In the genomic region with DNA sequence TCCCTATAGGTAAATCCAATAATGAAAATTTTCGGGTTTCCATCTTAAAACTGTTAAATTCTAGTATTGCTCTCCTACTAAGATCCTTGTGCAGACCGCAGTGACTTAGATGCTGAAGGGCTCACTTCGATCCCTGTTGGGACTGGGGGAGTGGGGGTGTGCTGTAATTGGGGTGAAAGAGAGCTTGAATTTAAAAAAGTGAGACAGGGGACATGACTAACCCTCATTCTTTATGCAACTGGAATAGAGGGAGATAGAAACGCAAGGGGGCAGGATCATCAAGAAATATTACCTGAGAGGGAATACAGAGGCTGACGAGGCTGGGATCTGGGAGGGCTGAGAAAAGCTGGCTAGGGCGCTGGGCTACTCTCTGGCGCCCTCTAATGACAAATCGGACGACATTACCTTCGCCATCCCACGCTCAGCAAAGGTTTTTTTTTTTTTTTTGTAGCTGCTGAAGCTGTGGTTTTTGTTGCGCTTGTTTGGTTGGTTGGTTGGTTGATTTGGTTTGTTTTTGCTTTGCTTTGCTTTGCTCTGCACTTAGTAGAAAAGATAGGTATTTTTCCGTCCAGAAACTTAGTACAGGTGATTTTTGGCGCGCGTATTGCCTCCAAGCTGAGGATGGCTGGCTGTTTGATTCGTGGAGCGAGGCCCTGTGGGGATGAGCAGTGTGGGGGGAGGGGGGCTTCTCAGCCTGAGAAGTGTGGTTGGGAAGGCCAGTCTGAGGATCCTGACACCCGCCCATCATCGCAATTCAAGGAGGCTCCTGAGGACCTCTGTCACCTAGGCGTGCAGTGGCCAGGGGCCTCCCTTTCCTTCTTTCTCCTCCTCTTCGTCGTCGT, we compare ENCODE assay signal across 9 mouse cellular contexts. TPM values are rescaled to one million over a fixed set of nuclear protein-coding genes. Genes with fewer than 3 reads are reported as not detected.
DNase-seq lines count a peak whose midpoint lies in the region; ATAC-seq and TF ChIP-seq lines count a peak whose summit lies in the region.
"Had no signal": no experiment of that assay in that cellular context is flagged by ENCODE, and none has a peak within 500 bp of the region (broad histone marks: within the 10 kb centered on the region; RNA-seq: fewer than 3 reads in every experiment).

No protein-coding gene starts in this region.

- no peaks in the 10 kb centered on the region for H3K9me3 ChIP-seq in embryonic facial prominence, embryonic 13.5 days
- H3K9me3 ChIP-seq in limb, embryonic 11.5 days (ENCODE audit: control insufficient read depth, low read length), result no peaks in the 10 kb centered on the region
- no peaks in the 10 kb centered on the region for H3K9me3 ChIP-seq in stomach, embryonic 15.5 days
- H3K9me3 ChIP-seq: lung, embryonic 15.5 days had no signal

- 4% methylated on average over 24 of the region's 24 CpGs for WGBS in embryonic facial prominence, embryonic 13.5 days
- WGBS in limb, embryonic 11.5 days, result 4% methylated on average over 24 of the region's 24 CpGs
- WGBS in stomach, embryonic 15.5 days, result 6% methylated on average over 24 of the region's 24 CpGs

- TF ChIP-seq CTCF in left cerebral cortex, adult 2 months (IDR thresholded peaks at IDR 0.05), result peak; percentile 74

- H3K36me3 ChIP-seq in embryonic facial prominence, embryonic 13.5 days, result no peaks in the 10 kb centered on the region
- H3K36me3 ChIP-seq in limb, embryonic 11.5 days (ENCODE audit: control insufficient read depth, insufficient read depth, low read length), result no peaks in the 10 kb centered on the region
- H3K36me3 ChIP-seq in stomach, embryonic 15.5 days, result no peaks in the 10 kb centered on the region
- H3K36me3 ChIP-seq: lung, embryonic 15.5 days had no signal

- H3K27ac ChIP-seq in left cerebral cortex, adult 2 months, result peak overlapping the region; percentile 84
- no peak overlapping the region for H3K27ac ChIP-seq in embryonic facial prominence, embryonic 13.5 days
- H3K27ac ChIP-seq in limb, embryonic 11.5 days (replicated peaks; ENCODE audit: low read depth, low read length), result no peak overlapping the region
- H3K27ac ChIP-seq in stomach, embryonic 15.5 days, result no peak overlapping the region
- H3K27ac ChIP-seq: lung, embryonic 15.5 days had no signal

- H3K27me3 ChIP-seq in embryonic facial prominence, embryonic 13.5 days, result peaks cover 86% of the 10 kb centered on the region
- peaks cover 66% of the 10 kb centered on the region for H3K27me3 ChIP-seq in limb, embryonic 11.5 days (ENCODE audit: control insufficient read depth, insufficient read depth, low read length)
- peaks cover 71% of the 10 kb centered on the region for H3K27me3 ChIP-seq in stomach, embryonic 15.5 days (replicated peaks)

- peaks cover 25% of the 10 kb centered on the region for H3K4me1 ChIP-seq in embryonic facial prominence, embryonic 13.5 days
- no peaks in the 10 kb centered on the region for H3K4me1 ChIP-seq in limb, embryonic 11.5 days (ENCODE audit: control insufficient read depth, insufficient read depth, low read length)
- H3K4me1 ChIP-seq in stomach, embryonic 15.5 days, result no peaks in the 10 kb centered on the region

- H3K9ac ChIP-seq in embryonic facial prominence, embryonic 13.5 days, result 0 out of 2 replicates have a peak overlapping the region, but pooled peaks have one; percentile 46
- H3K9ac ChIP-seq in limb, embryonic 11.5 days (ENCODE audit: low read length), result no peak overlapping the region
- H3K9ac ChIP-seq in stomach, embryonic 15.5 days, result no peak overlapping the region
- H3K9ac ChIP-seq: lung, embryonic 15.5 days had no signal

- H3K4me2 ChIP-seq in embryonic facial prominence, embryonic 13.5 days, result peak overlapping the region; percentile 47
- no peak overlapping the region for H3K4me2 ChIP-seq in limb, embryonic 11.5 days (ENCODE audit: low read depth, severe bottlenecking)
- peak overlapping the region; percentile 29; the same call in 1 of the 2 replicates for H3K4me2 ChIP-seq in stomach, embryonic 15.5 days
- H3K4me2 ChIP-seq: lung, embryonic 15.5 days had no signal

- intact Hi-C loops in left cerebral cortex, adult 2 months (cut with DNase I), result loop anchor here (1.0 to 5.0 kb wide), 6 partner anchors 67 to 682 kb away; no protein-coding TSS in a partner anchor

- peak in 1 of 2 experiments; percentile 74 for DNase-seq in left cerebral cortex, adult 2 months (ENCODE audit: extremely low spot score in 1 of 2, low spot score in 2 of 2)
- no peak for DNase-seq in left cerebral cortex, adult 9 months (ENCODE audit: low spot score in 2 of 2)
- DNase-seq in adrenal gland, postnatal 36 days, result peak; percentile 22 to 33
- DNase-seq in limb, embryonic 11.5 days (ENCODE audit: low spot score), result peak; percentile 69
- no peak for DNase-seq in thymus, postnatal 25 days
- no peak for DNase-seq in ovary, postnatal 36 days (ENCODE audit: low spot score)

- H3K4me3 ChIP-seq in left cerebral cortex, adult 2 months, result peak overlapping the region; percentile 38
- H3K4me3 ChIP-seq in embryonic facial prominence, embryonic 13.5 days, result peak overlapping the region; percentile 26
- no peak overlapping the region for H3K4me3 ChIP-seq in limb, embryonic 11.5 days (ENCODE audit: low read depth, low read length)
- no peak overlapping the region for H3K4me3 ChIP-seq in stomach, embryonic 15.5 days (replicated peaks)
- H3K4me3 ChIP-seq: lung, embryonic 15.5 days had no signal

- ATAC-seq in embryonic facial prominence, embryonic 13.5 days (ENCODE audit: insufficient number of reproducible peaks, insufficient read depth, low FRiP score, low TSS enrichment, low read depth), result no peak
- no peak for ATAC-seq in limb, embryonic 11.5 days (ENCODE audit: insufficient number of reproducible peaks, low FRiP score, low TSS enrichment, low read depth)
- no peak for ATAC-seq in stomach, embryonic 15.5 days (ENCODE audit: insufficient read depth, low FRiP score, low read depth)

RNA-seq across cellular contexts. Expression of a gene that starts 11.0 kb away (rescaled TPM):
- total RNA-seq in left cerebral cortex, adult 2 months (2021), result 10 to 100 TPM; 37.8 to 38.2 TPM
- total RNA-seq in adrenal gland, postnatal 36 days (2021), result under 1 TPM; 0.26 to 0.53 TPM
- 4.1 and 7.3 TPM in 2 replicates for polyA plus RNA-seq in embryonic facial prominence, embryonic 13.5 days (2015; fragmentation: Nextera tagmentation; extraction: Ambion mirVana)
- 0.13 and 0.17 TPM in 2 replicates for polyA plus RNA-seq in limb, embryonic 11.5 days (2014; fragmentation: Nextera tagmentation; extraction: Ambion mirVana)
- polyA plus RNA-seq in stomach, embryonic 15.5 days (2015; fragmentation: Nextera tagmentation; extraction: Ambion mirVana), result 11.6 and 14.0 TPM in 2 replicates

Comparison
In these comparisons a context has a peak if more than half of its experiments do, and no peak if none do; other contexts are left out.
1. DNase-seq: peak in adrenal gland, postnatal 36 days (2 of 2) and limb, embryonic 11.5 days (single experiment); none in left cerebral cortex, adult 9 months (0 of 2), thymus, postnatal 25 days (single experiment) and ovary, postnatal 36 days (single experiment).
2. H3K4me3 ChIP-seq: peak in left cerebral cortex, adult 2 months (single experiment) and embryonic facial prominence, embryonic 13.5 days (single experiment); none in limb, embryonic 11.5 days (single experiment) and stomach, embryonic 15.5 days (single experiment).